Mouse (Mus musculus) c-Kit-negative CD71-positive TER-119-positive erythroid progenitor cells, embryonic 14.5 days (primary cell): ENCODE measurements around the gene Trim60.

Source experiments
- DNase-seq: peaks from one replicate; pipeline ENCODE4 v3.0.0-alpha.2; 2013; ENCODE audit warnings: low read depth, low spot score

The Trim60 gene

DNA sequence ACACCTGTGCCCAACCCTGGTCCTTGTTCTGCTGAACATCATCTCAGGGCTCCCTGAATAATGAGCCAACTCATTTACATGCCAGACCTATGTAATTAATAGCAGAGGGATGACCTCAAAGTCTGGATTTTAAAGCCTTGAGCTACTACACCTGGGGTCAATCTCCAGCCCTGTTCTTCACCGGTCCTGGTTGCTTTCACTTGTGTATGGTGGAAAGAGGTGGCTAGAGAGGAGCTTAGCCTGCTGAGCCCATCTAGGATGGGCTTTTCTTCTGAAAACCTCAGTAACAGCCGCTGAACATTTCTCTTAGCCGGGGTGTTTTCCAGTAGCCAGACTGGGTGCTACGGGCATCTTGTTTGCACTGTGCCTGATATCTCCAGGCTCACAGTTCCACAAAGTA, 30.7 kb downstream of the Trim60 start, which contains the start of gene Trim75:
TSS of gene Trim75 (minus strand) at position 101 of the 400 bp plus-strand sequence.
- no peak for DNase-seq

DNA sequence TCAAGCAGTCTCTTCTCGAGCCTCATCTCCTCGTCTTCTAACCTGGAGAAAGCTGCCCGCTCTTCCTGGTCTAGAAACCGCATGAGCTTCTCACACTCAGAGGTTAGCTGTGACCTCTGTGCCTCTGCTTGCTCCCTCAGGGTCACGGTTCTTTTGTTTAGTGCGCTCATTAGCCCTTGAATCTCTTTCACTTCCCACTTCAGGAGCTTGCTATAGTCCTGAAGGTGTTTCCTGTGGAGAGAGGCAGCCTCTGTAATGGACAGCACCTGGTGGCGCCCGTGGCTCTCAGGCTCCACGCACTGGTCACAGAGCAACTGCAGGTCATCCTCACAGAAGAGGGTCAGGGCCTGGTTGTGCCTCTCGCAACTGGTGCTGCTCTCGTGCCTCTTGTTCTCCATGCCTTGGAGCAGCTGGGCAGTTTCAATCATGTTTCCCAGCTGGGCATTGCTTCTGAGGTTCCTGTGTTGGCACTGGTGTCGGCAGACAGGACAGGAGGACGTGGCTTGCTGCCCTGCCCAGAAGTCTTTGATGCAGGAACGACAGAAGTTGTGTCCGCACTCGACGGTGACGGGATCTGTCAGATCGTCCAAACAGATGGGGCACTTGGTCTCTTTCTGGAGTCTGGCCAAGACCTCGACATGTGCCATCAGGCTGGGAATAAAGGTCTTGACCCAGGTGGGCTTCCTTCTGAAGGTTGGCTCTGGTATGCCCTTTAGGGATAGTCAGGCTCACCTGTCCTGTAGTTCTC, 35.1 kb downstream of the Trim60 start:
- DNase-seq: no peak

DNA sequence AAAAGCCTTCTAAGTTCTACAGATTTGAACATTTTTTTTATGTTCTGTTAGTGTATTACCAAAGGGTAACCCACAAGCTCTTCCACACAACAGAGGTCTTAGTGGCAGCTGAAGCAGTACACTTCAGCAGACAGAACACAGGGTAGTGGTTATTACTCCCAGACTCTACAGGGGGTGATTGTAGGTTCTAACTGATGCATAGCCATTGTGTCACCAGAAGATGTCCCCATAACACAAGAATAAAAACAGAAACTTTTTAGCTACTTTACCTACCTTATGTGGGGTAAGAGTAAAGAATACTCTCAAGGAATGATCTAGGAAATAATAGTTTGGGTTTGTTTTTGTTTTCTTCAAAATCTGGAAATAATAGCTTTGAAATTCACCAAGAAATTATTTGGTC, 55.5 kb downstream of the Trim60 start:
- no peak for DNase-seq

DNA sequence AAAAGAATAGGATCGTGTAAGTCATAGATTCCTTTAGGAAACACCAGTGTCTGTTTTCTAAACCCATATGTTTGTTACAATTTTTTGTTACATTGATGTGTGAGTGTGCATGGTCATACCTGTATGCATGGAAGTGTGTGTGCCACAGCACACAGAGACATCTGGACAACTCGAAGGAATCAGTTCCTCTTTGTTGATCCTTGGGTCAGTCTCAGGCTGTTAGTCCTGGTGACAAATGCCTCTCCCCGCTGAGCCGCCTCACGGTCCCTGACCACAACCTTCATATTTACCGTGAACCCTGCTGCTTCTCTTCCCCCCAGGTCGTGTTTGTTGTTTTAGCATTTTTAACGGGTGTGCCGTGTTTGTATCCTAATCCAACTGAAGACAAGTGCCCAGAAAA, 59.4 kb downstream of the Trim60 start:
- no peak for DNase-seq

DNA sequence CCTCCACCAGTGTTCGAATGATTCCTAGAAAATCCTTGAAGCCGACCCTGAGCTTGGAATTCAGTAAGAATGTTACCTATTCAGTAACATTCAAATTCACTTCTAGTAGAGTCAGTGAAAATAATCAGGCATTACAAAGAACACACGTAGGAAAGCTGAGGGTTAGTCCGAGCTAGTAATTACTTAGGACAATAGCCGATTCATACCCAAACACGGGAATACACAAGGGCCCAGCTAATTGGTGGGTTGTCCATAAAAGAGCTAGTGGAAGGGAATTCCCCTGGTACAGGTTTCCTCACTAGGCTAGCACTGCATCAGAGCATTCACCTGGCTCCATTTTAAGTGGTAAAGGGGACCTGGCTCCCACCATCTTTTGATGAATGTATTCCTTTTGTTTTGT, 66.3 kb downstream of the Trim60 start:
- no peak for DNase-seq
